Mouse (Mus musculus) spleen, postnatal 36 days (tissue): ENCODE results near the gene Zbtb1.

Experiments used
- DNase-seq, 2 experiments: peaks; one replicate each; pipeline ENCODE4 v3.0.0; 2022; ENCODE audit warnings: low spot score in 2 of 2, mixed read lengths in 1 of 2

The Zbtb1 gene

DNA sequence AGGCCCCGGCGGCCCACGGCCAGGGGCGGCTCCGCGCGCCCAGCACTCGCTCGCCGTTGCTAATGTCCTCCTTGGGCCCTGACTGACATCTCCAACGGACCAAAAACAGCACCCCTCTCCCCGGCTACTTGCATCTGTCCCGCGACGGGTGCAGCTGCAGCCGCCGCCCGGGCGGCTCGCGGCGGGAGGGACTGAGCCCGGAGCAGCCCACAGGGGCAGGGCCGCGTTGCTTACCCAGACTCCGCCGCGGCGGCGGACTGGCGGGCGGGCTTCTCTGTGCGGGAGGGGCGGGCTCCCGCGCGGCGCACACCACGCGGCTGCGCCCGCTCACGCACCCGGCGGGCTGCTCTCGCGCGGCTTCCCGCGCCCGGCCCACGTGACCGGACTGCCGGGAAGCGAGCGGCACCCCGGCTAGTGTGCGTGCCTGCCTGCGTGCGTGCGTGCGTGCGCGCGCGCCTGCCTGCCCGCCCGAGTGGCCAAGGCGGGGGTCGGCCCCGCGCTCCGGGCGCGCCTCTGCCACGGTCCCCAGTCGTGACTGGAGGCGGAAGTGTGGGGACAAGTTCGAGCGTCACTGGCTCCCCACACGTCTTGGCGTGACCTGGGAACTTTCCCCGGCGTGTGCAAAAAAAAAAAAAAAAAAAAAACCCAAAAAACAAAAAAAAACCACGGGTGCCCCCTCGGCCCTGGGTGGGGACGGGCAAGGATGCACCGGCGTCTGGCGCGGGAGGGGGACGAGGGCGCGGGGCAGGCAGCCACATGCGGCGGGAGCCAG lies 674 bp upstream of the Zbtb1 start, which contains the start of gene Zbtb25:
Gene Zbtb25 (minus strand): TSS at position 397 of the 772 bp plus-strand sequence.
- peak; percentile 84 to 85 for DNase-seq

DNA sequence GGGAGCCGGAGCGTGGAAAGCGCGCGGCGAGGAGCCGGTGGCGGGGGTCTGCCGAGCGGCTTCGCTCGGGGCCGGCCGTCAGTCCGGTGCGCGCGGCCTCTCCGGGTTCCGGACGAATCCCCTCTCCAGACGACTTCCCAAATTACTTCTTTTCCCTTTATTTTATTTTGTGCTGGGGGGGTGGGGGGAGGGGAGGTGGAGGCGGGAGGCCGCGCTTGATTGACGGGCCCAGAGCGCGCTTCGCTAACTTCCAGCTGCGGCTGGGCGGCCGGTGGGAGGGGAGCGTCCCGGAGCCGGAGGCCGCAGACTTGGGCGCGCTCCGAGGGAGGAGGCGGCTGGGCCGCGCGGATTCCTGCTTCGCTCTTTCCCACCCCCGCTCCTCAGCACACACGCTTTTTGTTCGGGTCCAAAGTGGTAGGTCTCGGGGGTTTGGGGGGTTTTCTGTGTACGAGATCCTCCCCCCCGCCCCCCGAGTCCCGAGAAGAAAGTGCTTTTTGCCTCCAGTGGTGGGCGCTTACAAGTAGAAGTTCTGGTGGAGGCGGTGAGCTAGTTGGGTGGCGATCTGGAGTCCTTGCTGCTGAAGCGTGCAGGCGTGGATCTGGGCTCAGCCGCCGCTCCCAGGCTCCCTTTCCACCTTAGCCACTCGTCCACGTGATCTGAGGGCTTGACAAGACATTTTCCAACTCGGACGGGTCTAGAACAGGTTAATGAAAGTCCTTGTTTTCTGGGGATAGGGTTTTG lies 935 bp downstream of the Zbtb1 start:
- peak; percentile 79 to 81 for DNase-seq

DNA sequence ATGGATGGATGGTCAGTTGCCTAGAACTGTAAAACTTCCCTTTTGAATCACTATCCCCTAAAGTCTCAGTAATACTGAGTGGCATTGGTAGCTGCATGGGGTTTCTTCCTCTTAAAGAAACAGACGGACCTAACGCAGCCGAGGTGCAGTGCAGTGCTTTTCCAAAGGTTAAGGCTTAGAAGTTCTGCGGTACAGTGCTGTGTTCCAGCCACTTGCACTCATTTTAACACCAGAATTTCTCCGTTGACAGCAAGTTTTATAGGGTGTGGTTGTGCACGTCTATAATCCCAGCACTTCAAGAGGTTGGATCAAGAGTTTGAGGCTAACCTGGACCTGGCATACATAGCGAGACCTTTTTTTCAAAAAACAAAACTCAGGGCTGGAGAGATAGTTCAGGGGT lies 2.0 kb downstream of the Zbtb1 start:
- peak in 1 of 2 experiments; percentile 11 for DNase-seq

DNA sequence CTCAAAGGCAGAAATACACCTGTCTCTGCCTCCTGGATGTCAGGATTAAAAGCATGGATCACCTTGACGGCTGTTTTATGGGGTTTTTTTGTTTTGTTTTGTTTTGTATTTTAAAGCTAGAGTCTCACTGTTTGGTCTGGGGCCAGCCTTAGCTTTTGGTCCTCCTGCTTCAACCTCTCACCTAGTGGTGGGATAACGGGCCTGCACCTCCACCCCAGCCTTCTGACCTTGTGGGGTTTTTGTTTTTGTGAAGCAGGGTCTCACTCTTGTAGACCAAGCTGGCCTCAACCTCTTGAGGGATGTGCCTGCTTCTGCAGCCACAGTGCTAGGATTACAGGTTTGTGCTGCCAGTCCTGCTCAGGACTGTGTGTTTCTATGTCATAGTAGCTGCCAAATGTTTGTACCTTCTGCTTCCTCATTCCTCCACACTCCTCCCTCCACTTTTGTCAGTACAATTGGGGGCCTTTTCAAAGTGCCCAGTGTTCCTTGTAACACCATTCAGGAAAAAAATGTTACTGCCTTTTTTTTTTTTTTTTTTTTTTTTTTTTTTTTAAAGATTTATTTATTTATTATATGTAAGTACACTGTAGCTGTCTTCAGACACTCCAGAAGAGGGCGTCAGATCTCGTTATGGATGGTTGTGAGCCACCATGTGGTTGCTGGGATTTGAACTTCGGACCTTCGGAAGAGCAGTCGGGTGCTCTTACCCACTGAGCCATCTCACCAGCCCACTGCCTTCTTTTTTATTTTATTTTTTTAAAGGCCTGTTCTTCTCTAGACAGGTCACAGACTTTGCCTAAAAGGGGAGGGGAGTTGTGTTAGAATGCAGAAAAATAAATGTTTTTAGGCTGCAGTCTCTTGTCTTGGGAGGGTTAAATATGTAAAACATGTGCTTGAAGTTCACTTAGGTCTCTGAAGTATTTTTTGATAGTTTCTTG lies 3.1 kb downstream of the Zbtb1 start:
- peak in 1 of 2 experiments; percentile 32 for DNase-seq

DNA sequence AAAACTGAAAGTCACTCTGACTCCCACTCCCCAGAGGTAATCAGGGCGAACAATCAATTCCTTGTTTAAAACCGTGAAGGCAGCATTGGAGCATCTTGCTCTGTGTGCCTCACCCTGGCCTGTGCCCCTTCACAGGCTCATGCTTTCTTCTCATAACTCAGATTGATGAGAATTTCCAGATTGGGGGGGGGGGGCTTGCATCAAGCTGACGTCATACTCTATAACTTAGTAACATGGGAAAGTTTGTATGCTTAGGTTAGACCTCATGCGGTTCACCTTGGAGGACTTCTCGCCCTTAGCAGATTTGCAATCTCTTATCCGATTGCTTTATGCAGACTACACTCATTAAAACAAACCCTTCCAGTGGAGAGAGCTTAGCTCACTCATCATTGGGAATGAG lies 3.9 kb downstream of the Zbtb1 start:
- DNase-seq: no peak

DNA sequence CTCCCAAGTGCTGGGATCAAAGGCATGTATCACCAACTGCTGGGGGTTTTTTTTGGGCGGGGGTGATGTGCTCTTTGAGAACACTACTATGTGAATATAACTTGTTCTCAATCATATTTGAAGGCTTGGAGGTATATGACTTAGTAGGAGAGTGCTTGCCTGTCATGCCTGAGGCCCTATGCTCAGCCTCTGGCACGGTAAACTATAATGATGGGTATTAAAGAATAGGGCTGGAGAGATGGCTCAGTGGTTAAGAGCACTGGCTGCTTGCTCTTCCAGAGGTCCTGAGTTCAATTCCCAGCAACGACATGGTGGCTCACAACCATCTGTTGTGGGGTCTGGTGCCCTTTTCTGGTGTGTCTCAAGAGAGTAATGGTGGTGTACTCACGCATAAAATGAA lies 4.8 kb downstream of the Zbtb1 start:
- DNase-seq: no peak

DNA sequence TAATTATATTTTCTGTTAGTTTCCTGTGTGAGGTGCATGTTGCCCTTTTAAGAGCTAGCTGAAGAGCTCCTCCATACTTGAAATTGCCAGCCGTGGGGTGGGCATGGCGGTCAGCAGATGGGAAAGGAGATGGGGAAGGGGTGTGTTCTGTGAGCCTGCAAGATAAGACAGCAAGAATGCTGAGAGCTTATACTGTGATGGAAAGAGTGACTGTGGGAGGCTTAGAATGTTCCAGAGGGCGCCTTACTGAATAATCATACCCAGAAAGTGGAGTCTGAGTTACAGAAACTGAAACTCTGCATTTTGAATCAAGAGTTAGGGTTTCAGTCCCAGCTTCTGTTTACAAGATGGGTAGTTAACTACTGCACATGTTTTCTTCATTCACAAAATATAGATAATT lies 5.4 kb downstream of the Zbtb1 start:
- DNase-seq: peak in 1 of 2 experiments; percentile 41

DNA sequence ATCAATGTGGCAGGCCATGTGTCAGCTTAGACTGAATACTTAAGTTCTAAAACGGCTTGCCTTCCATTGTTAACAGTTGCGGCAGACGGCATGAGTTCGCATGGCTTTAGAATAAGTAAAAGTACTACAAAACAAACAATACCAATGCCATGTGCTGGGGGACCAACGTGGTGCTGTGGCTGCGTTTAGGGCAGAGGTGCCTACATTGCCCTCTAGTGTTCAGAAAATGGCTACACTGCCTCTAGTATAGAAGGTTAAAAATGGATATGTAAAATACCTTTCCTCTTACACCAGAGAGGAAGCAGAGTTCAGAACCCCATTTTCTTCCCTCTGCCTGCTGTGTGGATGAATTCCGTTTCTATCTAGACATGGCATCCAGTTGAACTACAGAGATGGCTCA lies 6.6 kb downstream of the Zbtb1 start:
- peak; percentile 68 to 74 for DNase-seq

DNA sequence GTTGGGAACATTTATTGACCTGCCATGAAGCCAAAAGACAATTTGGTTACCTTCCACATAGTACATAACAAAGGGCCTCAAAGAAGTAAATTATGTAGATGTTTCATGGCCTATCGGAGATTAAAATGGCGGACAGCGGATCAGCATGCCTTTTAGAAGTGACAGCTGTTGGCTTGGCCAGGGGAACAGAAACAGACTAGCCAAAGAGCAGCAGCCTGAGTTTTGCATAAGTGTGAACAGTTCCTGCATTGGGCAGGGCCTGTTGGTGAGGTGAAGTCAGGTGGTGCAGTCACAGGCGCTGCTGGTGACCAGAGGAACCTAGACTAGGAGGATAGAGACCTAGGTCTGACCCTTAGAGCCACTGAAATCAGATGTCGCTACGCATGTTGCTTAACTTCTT lies 7.0 kb downstream of the Zbtb1 start:
- DNase-seq: peak; percentile 49 to 61

DNA sequence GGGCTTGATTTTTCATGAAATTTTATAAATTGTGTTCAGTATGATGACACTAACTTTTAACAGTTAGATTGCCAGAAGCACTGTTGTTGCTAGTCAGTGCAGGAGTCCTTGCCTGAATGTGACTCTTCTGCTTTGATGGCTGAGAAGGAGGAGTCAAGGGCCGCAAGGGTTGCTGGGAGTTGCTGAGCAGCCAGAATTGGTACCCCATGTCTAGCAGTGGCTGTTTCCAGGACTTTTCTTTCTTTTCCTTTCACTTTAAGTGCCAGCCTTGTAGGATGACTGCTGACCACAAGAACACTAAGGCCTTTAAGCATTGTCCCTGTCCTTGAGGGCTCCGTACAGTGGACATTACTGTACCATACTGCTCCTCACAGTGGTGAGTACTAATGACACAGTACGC lies 7.7 kb downstream of the Zbtb1 start:
- no peak for DNase-seq

DNA sequence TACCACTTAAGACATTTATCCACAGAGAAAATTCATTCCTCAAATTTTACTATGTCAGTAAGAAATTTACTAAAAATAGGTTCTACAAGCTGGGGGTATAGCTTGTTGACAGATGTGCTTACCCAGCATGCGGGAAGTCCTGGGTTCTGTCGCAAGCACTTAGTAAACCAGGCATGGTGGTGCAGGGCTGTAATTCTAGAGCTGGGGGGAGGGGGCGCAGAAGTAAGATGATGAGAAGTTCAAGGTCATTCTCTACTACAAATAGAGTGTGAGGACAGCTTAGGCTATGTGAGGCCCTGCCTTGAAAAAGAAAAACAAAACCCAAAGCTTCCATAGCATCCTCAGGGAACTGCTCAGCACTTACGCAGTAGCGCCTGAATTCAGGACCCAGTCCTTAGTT lies 8.5 kb downstream of the Zbtb1 start:
- DNase-seq: no peak

DNA sequence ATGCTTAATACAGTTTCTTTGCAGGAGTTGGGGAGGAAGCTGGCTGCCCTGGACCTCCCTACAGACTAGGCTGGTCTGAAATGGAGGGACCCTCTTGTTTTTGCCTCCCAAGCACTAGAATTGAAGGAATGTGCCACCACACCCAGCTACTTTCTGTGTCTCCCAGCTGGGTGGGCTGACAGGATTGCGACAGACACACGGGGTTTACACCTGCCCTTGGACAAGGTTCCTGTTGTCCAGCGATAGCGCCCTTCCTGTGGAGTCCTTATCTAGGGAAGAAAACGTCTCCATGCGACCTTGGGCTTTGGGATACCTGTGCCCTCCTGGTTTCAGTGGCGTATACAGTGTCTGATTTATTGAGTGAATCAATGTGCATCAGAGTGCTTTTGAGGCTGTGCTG lies 10.1 kb downstream of the Zbtb1 start:
- DNase-seq: no peak

DNA sequence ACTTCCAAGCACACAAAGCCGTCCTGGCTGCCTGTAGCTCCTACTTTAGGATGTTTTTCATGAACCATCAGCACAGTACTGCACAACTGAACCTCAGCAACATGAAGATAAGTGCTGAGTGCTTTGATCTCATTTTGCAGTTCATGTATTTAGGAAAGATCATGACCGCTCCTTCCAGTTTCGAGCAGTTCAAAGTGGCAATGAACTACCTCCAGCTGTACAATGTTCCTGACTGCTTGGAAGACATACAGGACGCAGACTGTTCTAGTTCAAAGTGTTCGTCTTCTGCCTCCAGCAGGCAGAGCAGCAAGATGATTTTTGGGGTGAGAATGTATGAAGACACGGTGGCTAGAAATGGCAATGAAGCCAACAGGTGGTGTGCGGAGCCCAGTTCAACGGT lies 15.3 kb downstream of the Zbtb1 start:
- DNase-seq: no peak

DNA sequence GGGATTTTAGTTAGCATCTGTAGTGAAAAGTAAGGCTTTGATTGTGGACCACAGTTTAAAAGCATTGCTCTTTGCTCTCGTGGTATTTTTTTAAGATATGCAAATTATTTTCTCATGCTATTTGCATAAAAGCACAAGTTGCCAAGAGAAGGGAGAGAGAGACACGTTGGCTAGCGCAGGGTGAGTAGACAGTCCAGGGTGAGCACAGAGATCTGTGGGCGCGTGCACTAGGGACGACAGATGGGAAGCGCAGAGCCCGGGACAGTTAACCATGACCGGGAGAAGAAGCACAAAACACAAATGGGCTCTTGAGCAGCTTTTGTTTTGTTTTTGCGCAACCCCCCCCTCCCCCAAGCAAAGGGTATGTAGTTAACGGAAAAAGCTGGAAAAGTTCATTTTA lies 18.7 kb downstream of the Zbtb1 start:
- DNase-seq: no peak

DNA sequence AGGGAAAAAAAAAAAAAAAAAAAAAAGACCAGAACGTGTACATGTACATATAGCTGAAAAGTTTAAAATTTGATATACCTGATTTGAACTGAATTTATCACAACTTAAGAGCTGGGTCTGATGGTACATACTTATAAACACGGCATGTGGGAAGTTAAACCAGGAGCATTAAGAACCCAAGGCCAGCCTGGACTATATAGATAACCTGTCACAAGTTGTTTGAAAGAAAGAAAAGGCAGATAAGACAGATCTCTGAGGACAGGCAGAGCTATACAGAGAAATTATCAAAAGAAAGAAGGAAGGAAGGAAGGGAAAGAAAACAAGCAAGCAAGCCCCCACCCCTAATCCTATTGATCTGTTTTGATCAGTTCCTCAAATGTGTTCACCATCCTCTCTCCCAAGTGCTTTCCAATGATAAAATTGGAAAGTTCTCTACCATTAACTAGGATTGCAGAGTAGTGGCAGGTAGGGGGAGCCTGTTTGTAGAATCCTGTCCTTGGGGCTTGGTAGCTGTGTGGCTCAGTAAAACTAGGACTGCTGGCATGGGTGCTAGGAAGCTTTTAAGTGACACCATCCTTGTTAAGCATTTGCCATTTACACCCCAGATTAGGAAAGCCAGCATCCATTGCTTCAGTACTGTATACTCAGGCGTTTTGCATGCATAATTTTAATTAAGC lies 21.7 kb downstream of the Zbtb1 start:
- DNase-seq: no peak

DNA sequence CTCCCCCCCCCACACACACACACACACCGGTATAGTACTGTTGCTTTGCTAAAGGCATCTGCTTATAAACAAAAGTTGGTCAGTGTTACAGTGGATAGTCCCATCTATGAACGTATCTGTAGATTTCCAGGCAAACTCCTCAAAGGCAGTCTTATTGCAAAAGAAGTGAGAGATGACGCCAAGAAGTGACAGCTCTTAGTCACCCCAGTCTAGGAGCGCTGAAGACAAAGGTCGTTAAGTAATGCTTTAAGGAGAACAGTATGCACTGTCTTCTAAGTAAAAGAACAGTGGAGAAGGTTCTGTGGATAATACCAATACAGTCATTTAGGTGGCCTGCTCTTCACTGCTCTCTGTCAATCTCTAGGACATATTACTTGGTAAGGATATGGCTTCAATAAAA lies 22.9 kb downstream of the Zbtb1 start:
- no peak for DNase-seq

DNA sequence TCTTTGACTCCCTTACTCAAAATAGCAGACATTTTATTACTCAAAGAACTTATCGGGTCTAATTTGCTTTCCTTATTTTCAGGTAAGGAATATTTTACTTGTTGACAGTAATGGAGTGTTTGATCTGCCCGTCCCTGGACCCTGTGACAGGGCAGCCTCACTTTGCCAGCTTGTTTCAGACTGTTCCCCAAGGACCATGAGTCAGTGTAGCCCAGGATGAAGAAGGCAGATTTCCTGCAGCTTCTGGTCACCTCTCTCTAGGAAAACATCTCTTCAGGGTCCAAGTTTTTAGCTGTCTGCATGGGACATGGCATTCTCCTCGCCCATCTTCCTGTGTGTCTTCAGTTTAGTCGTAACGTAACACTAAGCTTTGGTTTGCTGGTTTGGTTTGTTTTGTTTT lies 27.2 kb downstream of the Zbtb1 start:
- no peak for DNase-seq

DNA sequence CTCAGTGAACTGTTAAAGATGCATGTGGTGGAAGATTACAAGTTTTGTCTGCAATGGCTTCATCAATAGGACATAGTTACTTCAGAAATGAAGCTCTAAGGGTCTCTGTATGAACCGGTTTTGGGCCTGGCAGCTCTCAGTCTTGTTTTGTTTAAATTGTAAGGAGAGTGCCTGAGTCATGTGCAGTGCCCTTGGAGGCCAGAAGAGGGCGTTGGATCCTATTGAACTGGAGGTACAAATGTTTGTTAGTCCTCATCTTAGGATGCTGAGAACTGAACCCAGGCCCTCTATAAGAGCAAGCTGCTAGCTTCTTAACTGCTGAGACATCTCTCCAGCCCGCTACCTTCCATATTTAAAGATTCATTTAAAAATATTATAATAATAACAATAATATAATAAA lies 31.6 kb downstream of the Zbtb1 start:
- DNase-seq: no peak

DNA sequence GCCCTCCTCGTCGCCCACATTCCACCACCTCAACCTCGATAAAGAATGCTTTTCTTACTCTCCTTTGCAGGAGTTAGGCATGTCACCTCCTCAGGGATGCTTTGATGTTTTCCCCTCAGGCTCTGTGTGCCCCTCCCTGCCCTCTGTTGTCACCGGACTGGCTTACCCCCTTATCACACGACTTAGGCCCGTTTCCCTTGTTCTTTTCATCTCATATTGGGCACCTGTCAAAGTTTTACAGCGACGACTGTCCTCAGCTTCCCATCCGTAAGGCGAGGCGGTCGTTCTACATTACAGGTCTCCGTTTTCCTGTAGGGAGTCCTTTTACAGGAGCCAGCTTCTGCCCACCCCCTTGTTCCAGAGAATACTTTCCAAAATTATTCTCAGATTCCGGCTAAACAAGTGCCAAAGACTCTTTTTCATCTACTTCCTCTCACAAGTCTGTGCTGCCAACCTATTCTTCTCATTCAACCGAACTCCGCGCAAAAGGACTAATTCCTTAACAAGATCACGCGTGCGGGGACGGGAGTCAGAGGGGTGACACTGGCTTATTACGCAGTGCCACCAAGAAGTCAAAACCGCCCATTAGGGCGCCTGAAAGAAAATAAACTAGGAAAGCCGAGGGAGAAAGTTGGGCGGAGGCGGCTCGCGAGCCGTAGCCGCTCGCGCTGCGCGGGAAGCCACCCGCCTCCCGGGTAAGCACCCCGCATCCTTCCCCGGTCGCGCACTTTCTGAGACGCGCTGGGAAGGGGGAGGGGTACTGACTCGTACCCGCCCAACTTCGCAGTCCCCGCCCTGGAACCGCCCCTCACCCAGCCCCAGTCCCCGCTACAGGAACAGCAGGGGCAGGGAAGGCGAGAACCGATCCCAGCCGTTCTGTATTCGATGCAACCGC lies 33.2 kb downstream of the Zbtb1 start:
- DNase-seq: peak in 1 of 2 experiments; percentile 8

DNA sequence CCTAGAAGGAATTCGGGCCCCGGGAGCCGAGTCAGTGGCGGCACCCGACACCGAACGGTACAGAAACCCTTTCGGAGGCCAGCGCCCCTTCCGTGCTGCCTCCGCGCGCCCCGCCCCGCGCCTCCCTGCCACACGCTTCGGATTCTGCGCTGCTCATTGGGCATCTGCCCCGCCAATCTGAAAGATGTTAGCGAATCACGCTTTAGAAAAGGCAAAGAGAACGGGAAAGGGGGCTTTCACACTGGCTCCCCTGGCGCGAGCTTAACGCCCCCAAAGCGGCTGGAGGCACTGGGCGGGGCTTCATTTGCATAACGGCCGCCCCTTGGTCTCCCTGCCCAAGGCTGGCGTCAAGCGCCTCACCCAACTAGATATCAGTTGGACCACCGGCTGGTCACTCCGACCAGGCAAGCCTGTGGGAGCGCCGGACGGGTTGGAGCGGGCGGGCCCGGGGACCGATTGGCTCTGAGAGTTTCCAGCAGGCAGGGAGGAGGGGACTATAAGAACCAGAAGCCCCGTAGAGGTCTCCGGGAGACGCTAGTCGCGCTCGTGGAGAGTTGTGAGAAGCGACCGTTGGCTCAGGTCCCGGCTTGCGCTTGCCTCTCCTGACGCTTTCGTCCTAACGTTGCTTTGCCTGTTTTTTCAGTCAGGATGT lies 33.9 kb downstream of the Zbtb1 start, which contains the start of gene Hspa2:
Gene Hspa2 (plus strand): TSS at position 291 of the 652 bp plus-strand sequence.
- DNase-seq: peak; percentile 98 to 99
